Mouse (Mus musculus): ENCODE data around the gene Slc6a18.

The Slc6a18 gene

GRCm38 (mm10) chr13:73685502-73685901, 7.7 kb upstream of the Slc6a18 start:
- no peak for DNase-seq (ENCODE audit: low read depth)

DNA sequence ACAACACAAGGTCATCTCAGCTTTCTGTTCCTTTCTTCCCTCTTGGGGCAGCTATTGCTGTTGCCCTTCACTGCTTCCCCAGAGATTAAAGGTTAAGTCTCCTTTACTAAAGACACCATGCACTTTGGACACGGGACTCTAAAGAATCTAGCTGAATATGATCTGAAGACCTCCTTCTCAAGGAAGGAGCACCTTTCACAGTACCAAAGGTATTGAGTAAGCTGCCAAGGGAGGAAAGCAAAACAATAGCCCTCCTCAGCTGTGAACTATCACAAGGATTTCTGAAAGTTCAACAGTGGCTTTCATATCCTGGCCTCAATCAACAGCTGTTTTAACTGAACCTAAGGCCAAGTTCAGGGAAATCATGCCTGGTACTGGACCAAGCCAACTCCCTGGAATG, 6.6 kb upstream of the Slc6a18 start:
- DNase-seq (ENCODE audit: low read depth) = no peak

DNA sequence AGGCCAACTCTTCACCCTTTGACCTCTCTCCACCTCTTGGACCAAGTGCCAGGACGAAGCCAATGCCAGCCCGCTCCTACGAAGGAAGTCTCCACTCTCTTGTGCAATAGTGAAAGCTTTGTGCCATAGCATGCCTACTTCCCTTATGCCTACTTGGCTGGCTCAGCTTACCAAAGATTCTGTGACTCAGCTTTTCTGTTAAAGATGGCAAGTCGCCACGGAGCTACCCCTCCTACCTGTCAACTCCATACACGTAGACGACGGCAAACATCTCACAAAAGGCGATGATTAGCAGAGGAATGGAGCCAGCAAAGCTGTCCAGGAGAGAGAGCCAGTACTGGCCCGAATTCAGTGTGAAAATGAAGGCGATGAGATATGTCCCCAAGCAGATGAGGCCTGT, 5.9 kb upstream of the Slc6a18 start:
- peak; percentile 38 for DNase-seq (ENCODE audit: low read depth)

DNA sequence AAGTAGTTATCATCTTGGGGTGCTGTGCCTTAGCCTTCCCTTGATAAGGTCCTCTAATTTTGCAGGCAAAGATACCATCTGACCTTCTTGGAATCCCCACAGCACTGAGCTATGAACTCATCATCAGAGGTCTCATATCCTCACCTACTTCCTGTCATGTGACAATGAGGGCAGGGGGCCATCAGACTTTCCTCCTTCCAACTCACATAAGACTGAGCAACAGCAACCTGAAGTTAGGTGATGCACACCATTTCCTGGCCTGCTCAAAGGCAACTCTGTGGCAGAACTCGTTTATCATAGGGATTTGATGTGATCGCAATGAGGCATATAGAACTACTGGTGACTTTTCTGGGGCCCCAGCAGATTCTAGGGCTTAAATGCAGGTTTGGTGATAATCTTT, 4.4 kb upstream of the Slc6a18 start:
- no peak for DNase-seq (ENCODE audit: low read depth)

DNA sequence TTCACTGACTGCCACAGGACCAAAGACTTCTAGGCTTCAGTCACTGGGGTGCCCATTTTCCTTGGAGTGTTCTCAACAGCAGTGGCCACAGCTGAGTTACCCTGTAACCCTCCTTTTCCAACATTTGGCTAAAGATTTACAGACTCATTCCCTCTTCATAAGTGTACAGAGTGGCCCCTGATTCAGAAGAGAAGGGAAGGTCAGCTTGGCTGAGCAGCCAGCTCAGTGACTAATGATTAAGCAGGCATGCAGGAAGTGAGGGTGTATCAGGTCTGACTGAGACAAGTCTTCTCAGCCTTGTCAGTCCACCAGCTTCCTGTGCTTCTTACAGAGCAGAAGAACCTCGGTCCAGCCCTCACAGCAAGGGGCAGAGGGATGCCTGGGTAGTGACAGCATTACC, 2.6 kb upstream of the Slc6a18 start:
- peak; percentile 32 for DNase-seq (ENCODE audit: low read depth)

DNA sequence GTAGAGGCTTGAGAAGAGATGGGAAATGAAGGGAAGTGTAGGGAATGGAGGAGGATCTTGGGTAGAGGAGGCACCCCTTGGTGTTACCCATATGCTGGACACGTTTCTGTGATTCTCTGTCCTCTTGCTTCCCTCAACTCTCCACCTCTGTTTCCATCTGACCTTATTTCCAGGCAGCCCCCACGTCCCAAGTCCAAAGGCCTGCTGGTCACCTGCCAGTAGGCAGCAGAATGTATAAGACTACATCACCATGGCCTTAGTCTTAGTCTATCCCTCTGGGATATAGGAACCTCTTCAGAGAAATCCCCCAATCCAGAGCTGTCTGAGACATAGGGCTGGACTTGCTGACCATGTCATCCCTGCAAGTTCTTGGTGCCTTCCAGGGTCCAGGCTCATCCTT, 1.5 kb upstream of the Slc6a18 start:
- no peak for DNase-seq (ENCODE audit: low read depth)

GRCm38 (mm10) chr13:73675161-73675560, 2.7 kb downstream of the Slc6a18 start:
- DNase-seq (ENCODE audit: low read depth) = no peak

DNA sequence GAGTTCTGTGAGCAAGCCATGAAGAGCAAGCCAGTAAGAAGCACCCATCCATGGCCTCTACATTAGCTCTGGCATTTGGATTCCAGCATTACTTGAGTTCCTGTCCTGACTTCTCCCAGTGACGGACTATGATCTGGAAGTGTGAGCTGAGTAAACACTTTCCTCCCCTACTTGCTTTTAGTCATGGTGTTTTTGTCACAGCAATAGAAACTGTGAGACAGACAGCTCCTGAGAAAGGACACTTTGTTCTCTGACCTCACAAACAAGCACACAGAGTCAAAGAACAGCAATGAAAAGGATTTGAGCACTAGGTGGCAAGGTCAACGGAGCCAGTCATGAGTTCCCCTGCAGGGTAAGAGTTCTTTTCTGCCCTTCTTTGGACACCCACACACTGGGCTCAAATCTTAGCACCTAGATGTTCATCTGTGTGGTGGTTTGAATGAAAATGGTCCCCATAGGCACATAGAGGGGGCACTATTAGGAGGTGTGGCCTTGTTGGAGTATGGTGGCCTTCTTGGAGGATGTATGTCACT, 17.6 kb downstream of the Slc6a18 start:
- DNase-seq (ENCODE audit: low read depth) = no peak

DNA sequence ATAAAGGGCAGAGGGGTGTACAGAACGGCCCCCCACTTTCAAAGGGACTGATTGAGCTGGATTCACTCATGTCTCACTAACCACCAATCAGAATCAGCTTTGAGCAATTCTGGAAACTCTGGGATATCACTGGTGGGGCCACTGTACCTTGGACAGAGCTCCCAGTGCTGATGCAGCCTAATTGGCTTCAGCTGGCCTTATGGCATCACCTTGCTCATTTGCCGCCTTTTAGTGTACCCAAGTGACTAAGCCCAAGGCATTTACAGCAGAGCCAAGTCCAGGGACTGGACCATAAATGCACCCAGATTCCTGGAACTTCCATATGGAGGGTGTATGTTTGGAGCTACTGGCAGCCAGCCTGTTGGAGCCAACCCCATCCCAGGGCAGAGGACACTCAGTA, 18.9 kb downstream of the Slc6a18 start:
- peak; percentile 16 for DNase-seq (ENCODE audit: low read depth)

DNA sequence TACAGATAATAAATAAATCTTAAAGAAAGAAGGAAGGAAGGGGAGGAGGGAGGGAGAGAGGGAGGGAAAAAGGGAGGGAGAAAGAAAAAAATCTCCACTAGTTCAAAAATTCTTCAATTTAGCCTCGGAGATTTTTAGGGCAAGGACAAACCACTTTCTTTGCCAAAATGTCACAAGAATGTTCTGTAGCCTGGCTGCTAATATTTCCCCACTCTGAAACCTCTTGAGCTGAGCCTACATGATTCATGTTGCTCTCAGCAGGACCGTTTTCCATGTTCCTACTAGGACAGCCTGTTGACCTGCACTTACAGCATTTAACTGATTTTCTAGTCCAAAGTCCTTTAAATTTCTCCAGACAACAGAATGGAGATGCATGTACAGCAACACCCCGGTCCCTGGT, 22.8 kb downstream of the Slc6a18 start:
- DNase-seq (ENCODE audit: low read depth) = no peak

DNA sequence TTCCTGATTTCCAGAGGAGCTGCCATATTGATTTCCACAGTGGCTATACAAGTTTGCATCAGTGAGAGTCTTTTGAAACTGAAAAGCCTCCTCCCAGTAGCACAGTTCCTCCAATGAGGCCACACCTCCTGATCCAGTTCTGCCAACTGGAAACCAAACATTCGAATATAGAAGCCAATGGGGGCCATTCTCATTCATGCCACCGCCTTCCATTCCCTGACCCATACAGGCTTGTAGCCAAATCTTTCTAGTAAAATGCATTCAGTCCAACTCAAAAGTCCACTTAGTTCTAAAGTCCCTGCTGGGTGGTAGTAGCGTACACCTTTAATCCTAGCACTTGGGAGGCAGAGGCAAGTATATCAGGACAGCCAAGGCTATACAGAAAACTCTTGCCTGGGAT, 24.6 kb downstream of the Slc6a18 start:
- no peak for DNase-seq (ENCODE audit: low read depth)

GRCm38 (mm10) chr13:73646397-73647087, 31.3 kb downstream of the Slc6a18 start:
- peak; percentile 78 for DNase-seq (ENCODE audit: low read depth)

GRCm38 (mm10) chr13:73641296-73641695, 36.5 kb downstream of the Slc6a18 start:
- no peak for DNase-seq (ENCODE audit: low read depth)

- DNase-seq (ENCODE audit: low read depth) = peak; percentile 5
These were observed 40.0 kb downstream of the Slc6a18 start for GRCm38 (mm10) chr13:73637826-73638225.

GRCm38 (mm10) chr13:73631837-73632236, 46.0 kb downstream of the Slc6a18 start:
- peak; percentile 48 for DNase-seq (ENCODE audit: low read depth)

- DNase-seq (ENCODE audit: low read depth) = no peak
These were observed 49.2 kb downstream of the Slc6a18 start for GRCm38 (mm10) chr13:73628586-73629113.

- peak; percentile 63 for DNase-seq (ENCODE audit: low read depth)
These were observed 50.9 kb downstream of the Slc6a18 start, which contains the start of gene Tert for GRCm38 (mm10) chr13:73626745-73627549. Tert (plus strand) TSS chr13:73626911.

- DNase-seq (ENCODE audit: low read depth) = no peak
These were observed 51.4 kb downstream of the Slc6a18 start for GRCm38 (mm10) chr13:73626410-73626744.

DNA sequence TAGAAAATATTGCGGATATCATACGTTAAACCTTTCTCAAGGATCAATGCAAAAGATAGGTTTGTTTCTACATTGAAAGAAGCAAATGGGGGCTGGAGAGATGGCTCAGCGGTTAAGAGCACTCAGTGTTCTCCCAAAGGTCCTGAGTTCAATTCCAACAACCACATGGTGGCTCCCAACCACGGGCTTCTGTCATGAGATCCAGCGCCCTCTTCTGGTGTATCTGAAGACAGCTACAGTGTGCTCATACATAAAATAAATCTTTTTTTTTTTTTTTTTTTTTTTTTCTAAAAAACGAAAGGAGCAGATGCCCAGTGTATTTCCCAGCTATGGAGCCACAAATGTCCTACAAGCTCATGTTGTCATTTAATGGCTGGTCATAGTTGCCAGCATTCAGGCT, 57.2 kb downstream of the Slc6a18 start:
- DNase-seq (ENCODE audit: low read depth) = peak; percentile 55

DNA sequence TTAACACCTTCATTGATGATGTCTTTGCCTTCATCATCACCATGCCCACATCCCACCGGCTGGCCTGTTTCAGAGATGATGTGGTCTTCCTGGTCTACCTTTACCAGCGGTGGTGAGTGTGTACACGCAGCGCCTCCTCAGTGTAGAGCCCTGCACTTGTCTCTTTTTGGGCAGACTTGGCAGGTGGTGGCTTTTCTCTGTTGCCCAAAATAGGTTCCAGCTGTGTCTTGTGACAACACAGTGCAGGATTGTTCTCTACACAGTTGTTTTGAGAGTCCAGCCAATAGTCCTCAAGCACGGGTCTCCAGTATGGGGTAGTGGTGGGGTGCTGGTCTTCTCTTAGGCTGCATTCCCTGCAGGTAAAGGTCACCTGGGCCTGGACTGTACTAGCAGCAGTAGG, 59.4 kb downstream of the Slc6a18 start:
- DNase-seq (ENCODE audit: low read depth) = no peak
